Mouse (Mus musculus): Measurements from ENCODE around the gene Cwc25.

- no peak for TF ChIP-seq CTCF (IDR thresholded peaks at IDR 0.05; ENCODE audit: borderline replicate concordance, insufficient read depth, low read length)
- no peak for TF ChIP-seq POLR2A (IDR thresholded peaks at IDR 0.05; ENCODE audit: low read depth, low read length)
Measured at GRCm38 (mm10) chr11:97723709-97724108, 42.6 kb downstream of the Cwc25 start.

Measured in embryonic fibroblast, embryonic 13.5 days (primary cell).